Mouse (Mus musculus): Measurements from ENCODE around the gene Lpgat1.

GRCm38 (mm10) chr1:191681633-191682032, 36.0 kb upstream of the Lpgat1 start:
- no peak for TF ChIP-seq POLR2A (IDR thresholded peaks at IDR 0.05; ENCODE audit: low read depth, low read length)
- TF ChIP-seq CTCF (conservative IDR thresholded peaks at IDR 0.05; ENCODE audit: insufficient read depth, insufficient read length, low read depth, low read length), result no peak
